Mouse (Mus musculus) CD4-positive, CD25-positive, alpha-beta regulatory T cell, adult 4 months (primary cell): ENCODE data around the gene Fcgr3. TPM values are rescaled to one million over a fixed set of nuclear protein-coding genes. Genes with fewer than 3 reads are reported as not detected.

ENCODE experiments used
- ATAC-seq: one replicate; pipeline ENCODE4 v1.8.0; 2017
- polyA plus RNA-seq, 2 experiments: library from polyadenylated mRNA; unstranded; fragments of 100-300 nt; shearing (Covaris generic); gene quantifications; one replicate each; pipeline ENCODE4 v1.2.1; 2017

Fcgr3 gene
- polyA plus RNA-seq, 2 experiments from 2014 or later: not detected

DNA sequence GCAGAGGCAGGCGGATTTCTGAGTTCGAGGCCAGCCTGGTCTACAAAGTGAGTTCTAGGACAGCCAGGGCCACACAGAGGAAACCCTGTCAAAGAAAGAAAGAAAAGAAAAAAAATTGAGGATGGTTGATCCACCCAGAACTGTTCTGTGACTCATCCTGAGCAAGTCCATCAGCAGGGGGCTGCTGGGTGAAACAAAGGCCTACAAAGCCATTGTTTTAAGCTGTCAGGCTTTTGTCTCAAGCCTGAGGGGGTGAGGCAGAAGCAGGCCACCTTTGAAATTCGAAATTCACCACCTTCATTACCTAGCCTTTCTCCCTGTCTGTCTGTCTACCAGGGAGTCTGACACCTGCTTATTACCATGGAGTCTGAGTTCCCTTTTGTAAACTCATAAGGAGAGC lies 18.2 kb downstream of the Fcgr3 start:
- no peak for ATAC-seq

DNA sequence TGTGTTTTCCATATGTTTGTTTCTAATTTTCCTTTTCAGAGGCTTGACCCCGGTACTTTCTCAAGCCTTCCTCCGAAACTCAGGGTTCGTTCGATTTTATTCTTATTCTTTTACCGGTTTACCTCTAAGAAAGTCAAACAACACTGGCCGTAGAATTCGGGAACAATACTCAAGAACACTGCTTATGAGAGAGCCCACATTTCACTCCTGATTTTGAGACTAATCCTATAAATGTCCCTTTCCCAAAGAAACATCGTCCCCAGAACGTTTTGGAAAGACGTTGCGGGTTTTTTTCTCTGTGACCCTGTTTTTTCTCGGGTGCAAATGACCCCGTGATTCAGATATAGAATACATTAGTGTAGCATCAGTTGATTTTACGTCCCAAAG lies 19.7 kb downstream of the Fcgr3 start:
- ATAC-seq: peak; percentile 5

DNA sequence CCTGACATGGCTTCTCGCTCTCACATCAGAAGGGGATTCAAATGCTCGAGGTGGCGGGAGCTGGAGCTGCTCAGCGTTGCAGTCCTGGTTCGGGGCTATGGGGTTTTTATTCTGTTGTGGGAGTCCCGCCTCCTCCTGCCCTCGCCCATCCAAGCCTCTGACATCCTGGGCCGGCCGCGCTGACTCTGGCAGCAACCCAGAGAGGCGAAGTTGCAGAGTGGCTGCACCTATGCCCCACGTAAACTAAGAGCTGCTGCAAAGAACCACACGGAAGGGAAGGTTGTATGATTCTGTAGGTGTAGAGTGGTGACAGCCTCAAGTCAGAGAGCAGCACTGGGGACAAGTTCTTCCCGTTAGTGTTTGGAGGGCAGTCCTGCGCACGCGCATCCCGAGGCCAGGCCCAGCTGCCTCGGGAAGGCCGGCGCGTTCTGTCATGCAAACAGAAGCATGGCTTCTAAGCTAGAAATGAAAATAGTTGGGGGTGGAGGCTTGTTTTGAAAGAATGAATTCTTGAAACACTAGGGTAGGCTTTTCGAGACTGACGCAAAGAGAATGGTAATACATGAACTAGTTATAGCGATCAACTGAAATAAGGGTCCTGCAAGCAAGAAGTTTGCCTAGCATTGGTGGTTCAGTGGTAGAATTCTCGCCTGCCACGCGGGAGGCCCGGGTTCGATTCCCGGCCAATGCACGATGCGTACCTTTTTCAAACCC lies 20.2 kb downstream of the Fcgr3 start:
- ATAC-seq: peak; percentile 86

DNA sequence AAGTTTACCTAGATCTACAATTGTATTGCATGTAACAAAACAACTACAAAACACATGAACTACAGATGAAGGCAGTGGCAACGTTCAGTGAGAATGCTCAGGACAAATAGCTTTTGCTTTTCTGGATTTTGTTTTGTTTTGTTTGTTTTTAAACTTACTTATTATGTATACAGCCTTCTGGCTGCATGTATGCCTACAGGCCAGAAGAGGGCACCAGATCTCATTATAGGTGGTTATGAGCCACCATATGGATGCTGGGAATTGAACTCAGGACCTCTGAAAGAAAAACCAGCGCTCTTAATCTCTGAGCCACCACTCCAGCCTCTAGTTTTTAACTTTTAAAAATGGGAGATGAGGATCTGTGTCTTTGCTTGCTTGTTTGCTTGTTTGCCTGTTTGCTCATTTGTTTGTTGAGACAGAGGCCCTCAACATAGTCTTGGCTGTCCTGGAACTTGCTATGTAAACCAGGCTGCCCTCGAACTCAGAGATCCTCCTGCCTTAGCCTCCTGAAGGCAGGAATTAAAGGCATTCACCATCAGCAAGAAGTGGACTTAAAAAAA lies 21.1 kb downstream of the Fcgr3 start:
- no peak for ATAC-seq

DNA sequence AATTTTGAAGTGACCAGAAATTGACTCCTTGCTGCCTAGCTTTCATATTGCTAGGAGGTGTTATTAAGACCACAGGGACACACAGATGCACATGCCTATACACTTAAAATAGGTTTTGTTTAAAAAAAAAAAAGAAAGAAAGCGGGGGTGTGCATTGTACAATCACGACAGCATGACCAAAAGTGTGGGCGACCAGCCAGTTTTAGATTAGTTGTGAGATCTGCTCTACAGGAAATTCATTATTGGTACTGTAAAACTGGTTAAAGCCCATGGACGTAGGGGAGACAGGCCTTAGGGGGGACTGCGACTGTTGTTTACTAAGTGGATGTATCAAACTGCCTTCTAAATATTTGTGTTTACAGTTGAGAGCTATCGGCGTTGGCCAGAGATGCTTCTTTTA lies 24.9 kb downstream of the Fcgr3 start:
- ATAC-seq: no peak

DNA sequence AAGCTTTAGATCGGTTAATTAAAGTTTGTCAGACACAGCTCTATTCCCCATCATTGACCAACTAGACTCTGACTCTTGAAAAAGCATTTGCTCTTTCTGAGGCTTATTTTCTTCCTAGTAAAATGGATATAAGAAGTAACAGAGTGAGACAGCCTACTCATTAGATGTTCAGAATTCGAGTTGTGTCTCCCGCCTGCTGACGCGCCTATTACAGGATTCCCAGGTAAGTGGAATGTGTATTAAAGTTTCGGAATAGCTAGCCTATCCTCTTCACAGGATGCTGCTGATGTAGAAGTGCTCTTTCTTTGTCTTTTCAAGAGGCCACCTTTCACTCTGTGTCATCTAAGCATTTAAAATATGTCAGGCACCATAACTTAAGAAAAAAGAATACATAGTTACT lies 25.6 kb downstream of the Fcgr3 start:
- ATAC-seq: no peak

DNA sequence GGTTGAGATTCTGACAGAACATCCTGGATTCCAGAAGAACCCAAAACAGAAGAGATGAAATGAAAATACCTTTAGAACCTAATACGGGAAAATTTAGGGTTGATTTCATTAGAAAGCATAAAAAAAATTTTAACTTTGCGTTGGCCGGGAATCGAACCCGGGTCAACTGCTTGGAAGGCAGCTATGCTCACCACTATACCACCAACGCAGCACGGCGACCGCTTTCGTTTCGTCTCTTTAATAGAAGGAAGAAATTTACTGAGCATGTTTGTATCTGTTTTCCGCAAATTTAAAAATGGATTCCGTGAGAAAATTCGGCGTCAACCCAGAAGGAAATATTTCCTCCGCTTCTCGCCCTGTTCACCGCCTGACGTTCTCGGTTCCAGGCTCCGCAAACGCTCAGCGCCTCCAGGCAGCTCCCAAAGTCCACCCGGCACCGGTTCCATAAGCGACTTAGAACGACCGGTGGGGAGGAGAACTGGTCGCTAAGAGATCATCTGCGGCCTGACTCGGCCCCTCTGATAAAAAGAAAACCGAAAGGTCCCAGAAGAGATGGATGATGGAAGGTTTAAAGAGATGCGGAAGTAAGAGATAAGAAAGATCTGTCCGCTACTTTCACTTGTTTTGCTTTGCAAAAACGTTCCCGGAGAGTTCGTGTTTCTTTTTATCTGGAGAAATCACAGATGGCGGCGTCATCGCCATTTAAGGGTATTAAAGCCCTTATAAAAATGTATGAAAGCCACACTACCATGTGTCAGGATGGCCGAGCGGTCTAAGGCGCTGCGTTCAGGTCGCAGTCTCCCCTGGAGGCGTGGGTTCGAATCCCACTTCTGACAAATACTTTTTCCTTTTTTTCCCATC lies 26.6 kb downstream of the Fcgr3 start:
- ATAC-seq: peak; percentile 68

DNA sequence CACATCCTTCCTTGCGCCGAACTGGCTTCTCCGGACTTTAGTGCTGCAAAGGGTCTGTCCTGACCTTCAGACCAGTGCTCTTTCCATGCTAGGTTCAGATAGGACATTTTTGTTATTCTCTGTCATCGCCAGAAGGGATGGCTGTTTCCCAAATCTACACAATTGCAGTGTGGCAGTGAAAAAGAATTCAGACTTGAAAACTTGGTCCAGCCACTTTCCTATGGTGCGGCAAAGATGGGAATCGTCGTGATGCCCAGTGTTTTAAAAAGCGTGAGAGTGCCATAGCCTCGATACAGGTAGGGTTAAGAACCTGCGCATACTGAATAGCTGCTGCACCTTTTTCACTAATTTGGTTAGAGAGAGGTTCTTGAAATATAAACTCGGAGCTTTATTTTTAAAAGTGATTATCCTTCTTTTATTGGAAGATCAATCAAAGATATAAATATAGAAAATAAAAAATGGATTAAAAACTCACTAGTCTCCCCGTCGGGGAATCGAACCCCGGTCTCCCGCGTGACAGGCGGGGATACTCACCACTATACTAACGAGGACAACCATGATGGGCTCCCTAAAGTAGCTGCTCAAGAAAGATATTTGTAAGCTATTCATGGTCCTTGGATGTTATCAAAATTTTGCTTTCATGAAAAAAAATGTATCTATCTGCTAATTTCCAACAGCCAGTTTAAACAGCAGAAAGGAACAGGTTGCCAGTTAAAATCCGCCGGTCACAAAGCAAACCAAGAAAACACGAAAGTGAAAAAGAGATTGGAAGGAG lies 28.0 kb downstream of the Fcgr3 start:
- peak; percentile 47 for ATAC-seq

DNA sequence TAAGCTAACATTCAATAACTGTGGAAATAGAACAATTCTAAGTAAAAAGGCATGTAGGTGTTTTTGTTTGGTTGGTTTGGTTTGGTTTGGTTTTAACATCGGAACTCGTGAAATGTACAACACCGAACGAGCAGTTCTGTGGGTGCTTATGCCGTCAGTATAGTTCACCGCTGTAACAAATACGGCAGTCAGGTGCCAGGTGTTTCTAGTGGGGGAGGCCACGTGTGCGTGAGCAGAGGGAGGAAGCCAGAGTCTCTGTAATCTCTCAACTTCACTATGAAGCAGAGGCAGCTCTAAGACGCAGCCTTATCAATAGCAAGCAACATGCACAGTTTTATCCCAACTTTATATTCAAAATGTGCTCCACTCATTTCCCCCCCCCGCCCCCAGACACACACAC lies 29.1 kb downstream of the Fcgr3 start:
- no peak for ATAC-seq

DNA sequence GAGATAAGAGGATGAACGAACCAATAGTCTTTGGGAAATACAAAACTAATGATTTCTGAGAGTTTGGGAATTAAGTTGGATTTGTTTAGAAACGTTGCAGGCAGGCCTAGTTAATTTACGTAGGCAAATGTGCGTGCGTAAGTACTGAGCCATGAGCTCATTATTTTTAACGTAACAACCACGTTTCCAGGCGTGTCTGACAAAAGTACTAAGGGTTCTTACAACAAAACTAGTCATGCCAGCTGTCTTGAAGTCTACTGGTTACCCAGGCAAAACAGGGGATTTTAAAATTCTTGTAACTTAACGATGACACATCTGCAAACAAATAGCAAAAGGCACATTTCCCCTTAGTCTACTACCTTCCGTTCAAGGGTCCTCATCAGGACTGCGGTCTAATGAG lies 30.5 kb downstream of the Fcgr3 start:
- ATAC-seq: no peak

DNA sequence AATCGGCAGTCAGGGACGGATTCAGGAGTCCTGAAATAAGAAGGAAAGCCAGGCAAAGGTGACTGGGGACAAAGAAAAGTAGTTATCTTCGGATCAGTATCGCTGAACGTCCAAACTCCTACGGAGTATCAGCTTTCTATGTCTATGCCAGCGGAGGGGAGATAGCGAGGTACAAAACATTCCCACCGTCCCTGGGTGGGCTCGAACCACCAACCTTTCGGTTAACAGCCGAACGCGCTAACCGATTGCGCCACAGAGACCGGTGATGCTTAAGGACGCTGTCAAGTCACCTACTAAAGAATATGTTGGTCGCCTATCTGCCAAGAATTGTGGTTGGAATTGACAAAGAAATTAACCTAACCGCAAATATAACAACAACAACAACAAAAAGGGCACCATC lies 31.0 kb downstream of the Fcgr3 start:
- ATAC-seq: peak; percentile 52

DNA sequence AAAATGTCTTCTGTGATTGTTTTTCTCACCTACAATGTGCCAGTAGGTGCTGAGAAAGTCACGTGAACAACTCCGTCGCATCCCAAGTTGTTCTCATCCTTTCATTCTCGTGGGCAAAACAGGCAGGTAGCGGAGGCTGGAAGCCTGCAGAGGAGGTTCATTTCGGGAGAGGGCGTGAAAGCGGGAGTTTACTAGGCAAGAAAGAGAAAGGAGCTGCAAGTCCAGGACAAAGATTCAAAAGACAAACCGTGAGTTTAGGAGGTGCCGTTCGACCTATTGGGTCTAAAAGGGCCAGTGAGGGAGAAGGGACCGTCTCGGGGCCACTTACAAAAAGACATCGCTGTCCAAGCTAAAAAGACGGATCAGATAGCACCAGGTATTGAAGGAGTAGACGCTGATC lies 31.5 kb downstream of the Fcgr3 start:
- ATAC-seq: no peak

DNA sequence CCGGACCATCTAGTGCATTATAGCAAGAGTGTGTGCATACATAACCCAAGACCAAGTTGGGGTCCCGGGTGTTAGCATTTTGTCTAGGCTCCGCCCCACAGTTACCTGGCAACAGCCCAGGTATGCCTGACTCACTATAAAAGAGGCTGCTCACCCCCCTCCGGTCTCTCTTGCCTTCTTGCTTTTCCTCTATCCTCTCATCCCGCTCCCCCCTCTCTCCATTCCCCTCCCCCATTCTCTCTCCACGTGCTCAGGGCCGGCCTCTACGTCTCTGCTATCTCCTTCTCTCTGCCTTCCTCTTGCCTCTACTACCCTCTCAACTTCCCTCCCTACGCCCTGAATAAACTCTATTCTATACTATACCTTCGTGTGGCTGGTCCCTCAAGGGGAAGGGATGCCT lies 32.0 kb downstream of the Fcgr3 start:
- ATAC-seq: no peak

DNA sequence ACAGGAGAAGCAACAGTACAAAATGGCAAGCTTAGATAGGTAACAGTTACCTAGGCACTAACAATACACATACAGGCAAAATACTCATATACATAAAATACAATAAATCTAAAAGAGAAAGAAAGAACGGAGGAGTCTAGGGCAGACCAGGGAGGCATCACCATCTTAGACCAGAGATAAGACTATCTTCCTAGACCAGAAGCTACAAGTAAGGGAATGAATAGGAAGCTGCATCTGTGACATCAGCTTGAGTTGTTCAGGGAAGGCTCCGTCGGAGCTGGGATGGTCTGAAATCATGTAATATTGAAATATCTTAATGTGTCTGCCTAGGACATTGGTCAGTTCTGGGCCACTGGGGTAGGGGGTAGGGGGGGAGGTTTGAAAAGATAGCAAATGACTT lies 33.0 kb downstream of the Fcgr3 start:
- ATAC-seq: no peak

DNA sequence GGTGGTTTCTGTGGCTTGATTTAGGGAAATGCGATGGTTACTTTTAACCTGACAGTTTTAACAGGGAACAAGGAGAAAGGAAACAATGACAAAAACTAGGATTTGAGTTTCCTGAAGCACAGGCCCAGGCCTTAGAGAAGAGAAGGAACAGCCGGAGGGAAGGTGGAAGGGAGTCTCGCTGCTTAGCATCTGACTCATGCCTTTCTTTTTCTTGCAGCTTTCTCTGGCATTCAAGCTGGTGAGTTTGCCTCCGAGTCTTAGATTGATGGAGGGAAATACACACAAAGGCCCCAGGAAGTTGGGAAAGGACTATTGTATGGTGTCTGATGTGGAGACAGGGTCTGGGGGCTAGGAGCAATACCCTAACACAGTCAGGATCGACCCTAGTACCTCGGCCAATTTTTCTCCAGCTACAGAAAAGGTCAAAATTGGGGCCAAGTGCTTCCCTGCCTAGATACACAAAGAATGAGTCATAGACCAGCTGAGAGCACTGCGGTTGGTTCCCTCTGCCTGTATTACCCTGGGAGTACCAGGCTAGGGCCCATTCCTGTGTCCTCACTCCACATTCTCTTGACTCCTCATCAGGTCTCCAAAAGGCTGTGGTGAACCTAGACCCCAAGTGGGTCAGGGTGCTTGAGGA lies 45.3 kb downstream of the Fcgr3 start:
- no peak for ATAC-seq

DNA sequence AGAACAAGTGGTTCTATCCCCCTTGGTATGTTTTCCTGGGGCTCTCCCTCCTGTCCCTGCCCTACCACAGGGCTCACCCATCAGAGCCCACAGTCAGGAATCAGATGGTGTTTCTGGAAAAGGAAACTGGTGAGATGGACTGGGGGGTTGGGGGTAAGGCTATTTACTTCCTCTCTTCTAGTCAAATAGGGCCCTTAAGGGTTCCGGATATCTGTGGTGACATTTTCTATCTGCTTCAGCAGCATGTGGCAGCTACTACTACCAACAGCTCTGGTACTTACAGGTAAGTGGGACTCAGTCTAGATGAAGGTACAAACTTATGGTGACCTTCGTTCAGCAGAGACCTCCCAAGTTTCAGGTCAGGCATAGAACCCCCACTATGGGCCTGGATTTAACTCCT lies 46.0 kb downstream of the Fcgr3 start, which contains the start of gene Fcgr4:
Gene Fcgr4 (plus strand): TSS at position 184 of the 400 bp plus-strand sequence.
- no peak for ATAC-seq

DNA sequence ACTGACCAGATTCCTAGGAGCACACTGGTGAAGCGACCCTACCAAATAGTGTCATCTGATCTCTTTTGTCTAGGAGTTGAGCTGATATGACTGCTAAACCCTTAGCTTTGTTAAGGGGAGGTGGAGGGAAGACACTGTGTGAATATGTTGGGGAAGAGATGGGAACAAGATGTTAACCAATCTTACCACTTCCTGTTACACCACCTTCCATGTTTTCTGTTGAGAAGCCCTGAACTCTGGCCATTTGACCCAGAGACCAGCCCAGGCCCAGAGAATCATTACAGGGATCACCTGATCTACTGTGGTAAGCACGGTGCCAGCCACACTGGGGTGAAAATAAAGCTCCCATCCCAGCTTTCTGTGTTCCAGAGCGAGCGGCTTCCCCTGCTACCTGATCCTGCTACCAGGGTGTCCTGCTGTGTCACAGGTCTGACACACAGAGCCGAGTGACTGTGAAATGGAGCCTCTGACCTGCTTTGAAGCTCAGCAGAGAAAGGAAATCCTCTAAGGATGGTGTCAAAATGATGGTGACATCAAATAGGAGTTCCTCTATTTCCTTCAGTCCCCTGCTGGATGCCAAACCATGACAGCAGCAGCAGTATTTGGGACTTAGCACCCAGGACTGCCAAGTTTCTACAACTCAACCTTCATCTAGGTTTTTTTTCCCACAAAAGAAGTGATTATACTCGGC lies 47.1 kb downstream of the Fcgr3 start:
- no peak for ATAC-seq

DNA sequence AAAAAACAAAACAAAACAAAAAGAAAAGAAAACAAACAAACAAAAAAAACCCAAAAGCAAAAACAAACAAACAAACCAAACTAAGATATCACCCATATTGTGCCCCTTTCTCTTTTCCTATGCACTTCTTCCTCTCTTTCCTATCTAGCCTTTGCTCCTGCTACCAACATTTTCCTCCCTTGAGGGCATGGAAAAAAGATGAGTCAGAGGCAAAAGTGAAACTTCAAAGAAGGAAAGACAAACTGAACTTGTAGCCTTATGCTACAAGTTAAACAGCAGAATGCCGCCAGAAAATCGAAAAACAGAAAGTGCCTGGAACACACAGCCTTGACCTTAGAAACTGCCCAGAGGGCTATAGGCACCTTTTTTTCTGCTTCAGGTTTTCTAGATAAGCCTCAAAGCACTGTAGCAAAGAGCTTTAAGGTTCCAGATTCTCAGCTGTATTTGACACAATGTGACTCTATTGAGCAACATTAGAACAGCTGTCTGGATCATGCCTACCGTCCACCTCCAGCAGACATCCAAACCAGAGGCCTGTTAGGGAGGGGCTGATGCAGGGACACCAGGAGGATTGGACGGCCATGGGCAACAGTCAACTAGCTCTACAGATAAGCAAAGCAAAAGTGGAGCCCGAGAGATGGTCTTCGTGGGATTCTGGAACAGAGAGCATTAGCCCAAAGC lies 47.9 kb downstream of the Fcgr3 start:
- ATAC-seq: no peak

DNA sequence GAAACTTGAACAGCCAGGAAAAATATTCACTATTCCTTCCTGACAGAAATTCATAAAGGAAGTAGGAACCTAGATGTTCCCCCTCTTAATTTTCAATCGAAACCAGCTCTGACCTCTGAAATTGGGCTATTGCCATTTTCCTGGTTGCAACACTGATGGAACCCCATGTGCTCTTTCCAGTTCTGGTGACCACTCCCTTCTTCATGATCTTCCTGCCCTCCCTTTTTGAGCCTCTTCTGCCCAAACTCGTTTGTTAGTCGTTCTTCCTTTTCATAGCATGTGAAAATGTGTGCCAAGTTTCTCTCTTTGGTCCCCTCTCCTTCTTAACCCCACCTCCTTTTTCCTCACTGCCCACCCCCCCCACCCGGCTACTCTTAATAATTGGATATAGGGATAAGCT lies 53.0 kb downstream of the Fcgr3 start:
- ATAC-seq: no peak

DNA sequence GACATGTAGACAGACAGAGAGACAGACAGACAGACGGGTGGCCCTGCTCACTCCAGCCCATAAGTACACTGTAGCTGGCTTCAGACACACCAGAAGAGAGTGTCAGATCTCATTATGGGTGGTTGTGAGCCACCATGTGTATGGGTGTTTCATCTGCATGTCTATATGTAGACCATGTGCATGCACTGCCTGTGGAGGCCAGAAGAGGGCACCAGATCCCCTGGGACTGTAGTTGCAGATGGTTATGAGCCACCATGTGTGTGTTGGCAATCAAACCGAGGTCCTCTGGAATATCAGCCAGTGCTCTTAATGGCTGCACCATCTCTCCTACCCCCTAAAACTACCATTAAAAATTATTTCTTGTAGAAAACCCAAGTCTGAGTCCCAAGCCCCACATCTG lies 57.8 kb downstream of the Fcgr3 start:
- no peak for ATAC-seq

DNA sequence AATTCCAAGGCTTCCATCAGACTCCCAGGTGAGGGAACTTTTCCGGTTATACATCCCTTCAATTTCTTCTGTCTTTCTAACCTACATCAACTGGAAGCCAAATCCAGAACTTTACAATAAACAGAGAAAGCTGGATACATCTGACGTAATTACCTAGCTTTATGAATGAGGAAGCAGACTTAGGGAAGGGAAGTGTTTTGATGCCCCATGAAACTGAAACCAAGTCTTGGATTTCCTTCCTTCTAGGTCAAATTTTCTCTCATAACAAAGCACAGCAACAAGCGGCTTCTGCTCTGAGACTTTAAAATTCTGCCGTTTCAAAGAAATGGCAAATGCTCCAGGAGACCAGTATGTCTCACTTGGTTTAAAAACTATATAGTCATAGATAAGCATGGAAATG lies 58.4 kb downstream of the Fcgr3 start:
- ATAC-seq: no peak
